Mouse (Mus musculus) urinary bladder, postnatal 14 days (tissue): Measurements from ENCODE around the gene Iqsec3.

Experiments
- DNase-seq: peaks from one replicate; pipeline ENCODE4 v3.0.0; 2021; ENCODE audit warnings: low spot score

Iqsec3 gene

DNA sequence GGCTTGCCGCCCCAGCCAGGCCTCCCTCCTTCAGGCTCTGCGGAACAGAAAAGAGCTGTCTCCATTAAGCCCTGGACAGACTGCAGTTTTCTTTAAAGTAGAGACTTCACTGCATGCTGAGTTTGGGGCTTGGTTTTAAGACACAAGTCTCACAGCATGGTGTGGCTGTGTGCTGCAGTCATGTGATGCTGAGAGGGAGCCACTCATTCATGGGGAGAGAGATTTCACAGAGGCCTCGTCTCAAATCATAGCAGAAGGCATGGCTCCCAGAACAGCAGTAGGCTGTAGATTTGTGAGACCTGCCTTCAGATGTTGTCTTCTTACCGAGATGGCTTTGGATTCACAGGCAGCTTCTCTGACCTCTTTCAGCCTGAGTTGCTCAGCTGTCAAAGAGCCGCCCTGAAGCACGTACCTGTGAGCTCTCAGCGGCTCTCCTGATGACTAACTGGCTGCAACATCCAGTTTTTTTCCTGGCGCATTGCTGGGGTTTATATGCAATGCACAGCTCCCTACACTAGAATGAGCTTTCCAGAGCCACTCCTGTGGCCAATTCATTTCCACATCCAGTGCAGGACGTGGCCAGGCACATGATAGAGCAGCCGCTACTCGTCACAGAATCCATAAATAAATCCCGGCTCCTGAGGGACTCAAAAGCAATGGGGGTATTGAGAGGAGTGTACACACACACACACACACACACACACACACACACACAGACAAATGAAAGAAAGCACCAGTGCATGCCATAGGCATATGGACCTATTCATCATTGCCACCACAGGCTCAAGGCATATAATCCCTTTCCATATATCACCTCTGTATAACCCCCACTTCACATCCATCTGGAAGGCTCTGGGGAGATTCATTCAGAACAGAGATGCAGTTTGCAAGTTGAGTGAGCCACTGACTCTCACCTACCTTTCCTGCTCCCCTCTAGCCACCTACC, 18.7 kb downstream of the Iqsec3 start:
- DNase-seq = no peak

DNA sequence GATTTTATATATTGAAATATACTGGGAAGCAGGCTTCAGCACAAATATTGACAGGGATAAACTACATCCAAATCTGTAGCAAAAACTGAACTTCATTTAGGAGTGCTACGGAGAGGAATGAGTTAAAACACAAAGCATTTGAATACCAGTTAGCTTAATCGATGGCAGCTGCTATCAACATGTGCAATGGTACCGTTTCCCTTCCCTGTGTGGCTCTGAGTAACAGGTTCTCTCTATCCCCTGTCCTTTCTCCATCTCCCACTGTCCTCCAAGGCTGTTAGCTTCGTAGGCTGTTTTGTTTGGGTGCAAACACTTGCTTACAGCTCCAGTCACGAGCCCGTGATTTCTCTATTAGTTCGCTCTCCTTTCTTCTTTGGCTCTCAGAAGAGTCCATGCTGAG, 19.7 kb downstream of the Iqsec3 start:
- no peak for DNase-seq

DNA sequence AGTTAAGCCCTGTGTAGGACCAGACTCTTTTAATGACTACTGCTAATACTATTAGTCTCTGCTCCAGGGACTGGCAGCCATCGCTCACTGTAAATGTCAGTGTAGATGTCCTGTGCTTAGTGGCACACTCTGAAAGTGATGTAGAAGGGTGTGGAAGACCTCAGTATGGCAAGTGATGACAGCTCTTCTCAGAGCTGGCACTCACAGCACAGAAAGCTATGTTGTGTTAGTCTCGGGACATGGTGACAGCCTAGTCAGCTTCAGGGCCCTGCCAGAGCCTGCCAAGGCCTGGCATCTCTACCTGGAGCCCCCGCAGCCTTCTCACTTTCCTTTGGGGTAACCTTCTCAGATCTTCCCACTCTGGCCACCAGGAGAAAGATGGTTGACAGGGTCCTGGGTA, 21.8 kb downstream of the Iqsec3 start:
- no peak for DNase-seq

DNA sequence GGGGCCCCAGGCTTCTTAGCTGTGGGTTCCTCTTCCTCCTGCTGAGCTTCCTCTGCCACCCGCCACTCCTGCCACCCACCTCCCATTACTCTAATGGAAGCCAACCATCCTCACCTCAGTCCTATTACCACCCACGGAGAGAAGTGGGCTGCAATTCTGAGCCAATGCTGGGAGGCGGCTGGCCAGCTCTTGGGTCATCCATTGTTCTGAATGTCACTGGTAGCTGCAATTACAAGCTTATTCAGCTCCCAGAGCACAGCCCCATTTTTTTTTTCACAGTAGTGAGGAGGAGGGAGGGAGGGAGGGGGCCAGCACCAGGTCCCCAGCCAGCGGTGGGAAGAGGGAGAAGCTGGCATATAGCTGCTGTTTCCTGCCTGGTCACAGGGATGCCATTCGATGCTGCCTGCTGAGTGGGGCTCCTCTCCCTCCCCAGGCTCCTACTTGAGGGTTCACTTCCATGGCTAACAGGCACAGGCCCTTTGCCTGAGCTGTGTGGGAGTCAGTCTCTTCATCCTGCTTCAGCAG, 32.7 kb downstream of the Iqsec3 start:
- DNase-seq = no peak

DNA sequence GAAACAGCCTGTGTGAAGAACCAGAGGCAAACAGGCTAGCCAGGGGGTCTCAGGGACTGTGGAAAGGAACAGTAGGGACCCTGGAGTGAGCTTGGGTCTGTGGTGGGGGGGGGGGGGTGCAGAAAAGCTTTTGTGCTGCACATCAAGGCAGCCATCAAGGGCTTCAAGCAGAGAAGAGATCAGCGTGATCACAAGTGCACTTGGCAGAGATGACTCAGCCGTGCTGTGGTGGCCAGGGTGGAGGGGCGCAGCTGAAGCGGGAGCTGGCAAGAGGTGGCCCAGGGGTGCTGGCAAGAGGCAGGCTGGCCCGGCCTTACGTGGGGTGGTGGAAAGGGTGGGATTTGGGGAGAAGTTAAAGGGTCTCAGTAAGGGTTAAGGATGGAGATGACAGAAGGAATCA, 48.6 kb downstream of the Iqsec3 start:
- DNase-seq = no peak

DNA sequence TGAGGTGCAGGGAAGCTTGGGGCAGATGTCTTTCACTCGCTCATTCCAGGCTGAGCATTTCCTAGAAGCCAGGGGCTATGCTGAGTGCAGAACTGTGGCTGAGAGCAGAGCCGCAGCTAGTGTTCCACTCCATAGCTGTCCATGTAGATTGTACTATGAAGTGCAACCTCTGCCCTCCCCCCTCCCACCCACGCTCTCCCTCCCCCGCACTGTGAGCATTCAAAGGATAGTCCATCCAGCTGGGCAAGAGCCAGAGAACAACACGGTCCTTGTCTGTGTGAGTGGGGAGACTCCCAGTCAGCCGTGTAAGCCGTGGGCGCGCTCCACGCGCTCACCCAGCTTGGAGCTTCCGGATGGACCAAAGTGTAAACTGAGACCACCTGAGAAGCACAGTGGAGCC, 49.1 kb downstream of the Iqsec3 start:
- DNase-seq = no peak

DNA sequence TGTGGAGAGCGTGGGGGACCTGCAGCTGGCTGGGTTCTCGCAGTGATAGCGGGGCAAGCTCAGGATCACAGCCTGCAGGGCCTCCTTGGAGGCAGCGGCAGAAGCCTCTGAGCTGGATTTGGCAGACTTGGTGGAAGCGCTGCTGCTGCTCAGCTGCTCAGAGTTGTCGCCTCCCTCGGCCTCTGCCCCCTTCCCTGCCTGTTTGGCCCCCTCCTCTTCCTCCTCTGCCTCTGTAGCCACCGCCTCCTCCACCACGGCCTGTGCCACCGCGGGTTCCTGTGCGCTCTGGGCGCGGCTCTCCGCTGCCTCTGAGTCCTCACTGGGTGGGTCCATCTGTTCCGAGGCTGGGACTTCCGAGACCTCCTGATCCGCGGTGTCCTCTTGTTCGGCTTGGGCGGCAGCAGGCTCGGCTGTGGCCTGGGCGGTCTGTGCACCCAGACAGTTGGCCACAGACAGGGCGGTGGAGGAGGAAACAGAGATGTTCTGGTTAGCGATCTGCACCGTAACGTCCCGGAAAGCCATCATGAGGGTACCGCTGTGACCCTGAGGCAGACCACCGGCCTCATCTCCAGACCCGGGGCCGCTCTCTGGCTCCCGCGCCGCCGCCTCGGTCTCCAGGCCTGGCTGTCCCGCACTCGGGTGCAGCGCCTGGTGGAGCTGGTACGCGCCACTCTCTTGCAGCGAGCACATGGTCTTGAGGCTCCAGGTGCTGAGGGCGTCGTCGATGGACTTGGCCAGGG, 60.8 kb downstream of the Iqsec3 start:
- no peak for DNase-seq

DNA sequence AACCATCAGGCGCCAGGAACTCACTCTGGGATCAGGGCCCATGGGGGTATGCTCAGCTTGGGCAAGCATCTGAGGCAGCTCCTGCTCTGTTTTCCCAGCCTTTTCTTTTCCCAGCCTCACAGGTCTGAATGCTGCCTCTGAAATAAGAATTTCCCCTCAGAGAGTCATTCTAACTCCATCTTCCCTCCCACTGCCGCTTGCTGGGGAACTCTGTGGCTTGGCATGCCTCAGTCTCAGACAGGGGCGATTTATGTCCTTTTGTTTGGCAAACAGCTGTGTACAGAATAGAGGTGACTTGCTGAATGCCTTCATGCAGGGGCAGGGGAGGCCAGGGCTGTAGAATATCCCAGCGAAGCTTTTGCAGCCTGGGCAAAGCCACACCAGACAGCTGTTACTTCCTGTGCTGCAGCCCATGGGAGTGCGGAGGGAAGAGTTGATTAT, 65.9 kb downstream of the Iqsec3 start:
- DNase-seq = no peak

DNA sequence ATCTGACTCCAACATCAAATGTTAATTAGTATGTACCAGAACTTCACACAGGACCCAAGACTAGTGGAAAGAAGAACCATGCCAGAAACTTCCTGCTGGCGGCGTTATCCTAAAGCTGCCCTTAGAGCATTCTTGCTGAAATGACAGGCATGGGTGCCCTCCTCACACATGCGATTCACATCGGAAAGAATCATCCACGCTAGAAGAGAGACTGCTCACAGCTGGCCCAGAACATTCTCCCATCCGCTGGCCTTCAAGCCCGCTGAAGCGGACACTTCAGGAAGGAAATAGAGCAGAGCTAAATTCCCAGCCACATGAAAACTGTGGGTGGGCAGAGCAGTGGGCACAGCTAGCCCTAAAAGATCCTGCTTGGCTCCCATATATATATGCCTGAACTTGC, 68.2 kb downstream of the Iqsec3 start:
- DNase-seq = no peak

DNA sequence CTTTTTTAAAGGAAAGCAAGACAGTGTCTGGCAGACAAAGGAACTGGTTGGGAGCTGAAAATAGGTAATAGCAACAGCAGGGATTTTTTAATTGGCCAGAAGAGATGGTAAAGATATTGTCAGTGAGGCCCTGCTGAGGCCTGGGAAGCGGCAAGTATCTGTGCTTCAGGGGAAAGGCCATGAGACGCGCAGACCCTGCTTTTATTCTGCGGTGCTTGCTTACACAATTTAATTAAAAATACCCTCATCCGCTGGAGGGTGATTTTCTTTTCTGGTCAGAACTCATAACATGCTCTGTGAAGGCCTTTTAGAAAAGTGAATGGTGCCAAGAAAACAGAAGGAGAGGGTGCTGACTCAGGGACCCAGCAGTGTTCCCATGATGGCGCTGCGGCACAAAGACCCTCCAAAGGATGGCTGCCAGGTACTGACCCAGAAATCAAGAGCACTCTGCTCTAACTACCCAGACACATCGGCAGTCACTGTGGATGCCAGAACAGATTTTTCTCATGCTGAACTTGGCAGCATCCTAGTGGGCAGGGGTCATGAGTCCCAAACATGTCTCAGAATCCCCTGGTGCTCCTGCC, 70.7 kb downstream of the Iqsec3 start:
- no peak for DNase-seq

DNA sequence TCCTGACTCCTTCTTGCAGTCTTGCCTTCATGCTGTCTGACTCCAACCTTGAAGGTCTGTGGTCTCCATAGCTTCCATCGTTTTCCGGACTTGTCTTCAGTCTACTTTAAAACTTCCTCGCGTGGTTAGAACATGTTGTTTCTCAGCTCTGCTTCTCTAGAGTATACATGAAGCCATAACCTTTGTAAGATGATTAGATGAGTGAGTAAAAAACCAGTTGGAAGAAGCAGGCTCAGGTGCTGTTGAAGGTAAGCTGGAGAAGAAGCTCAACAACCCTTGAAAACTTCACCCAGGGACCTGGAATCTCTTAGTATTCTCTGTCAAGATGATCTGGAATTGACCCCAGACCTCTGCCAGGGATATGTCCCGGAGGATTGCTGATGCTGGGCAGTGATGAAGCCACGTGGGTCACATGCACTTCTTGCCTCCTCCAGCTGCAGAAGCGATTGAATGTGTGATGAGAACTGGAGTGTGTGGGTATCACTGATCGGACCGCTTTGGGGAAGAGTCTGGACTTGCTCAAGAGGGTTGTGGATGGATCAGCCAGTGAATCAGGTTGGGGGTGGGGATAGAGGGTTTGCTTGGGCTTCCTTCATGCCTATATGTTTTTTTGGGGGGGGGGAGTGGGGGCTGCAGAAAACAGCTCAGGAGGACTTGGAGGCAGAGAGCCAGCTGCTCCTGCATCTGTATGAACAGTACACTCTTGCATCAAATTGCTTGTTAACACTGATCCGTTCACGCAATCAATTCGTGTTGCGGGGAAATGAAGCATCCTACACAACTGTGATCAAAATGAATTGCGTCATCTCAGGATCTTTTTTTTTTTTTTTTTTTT, 71.4 kb downstream of the Iqsec3 start:
- no peak for DNase-seq

DNA sequence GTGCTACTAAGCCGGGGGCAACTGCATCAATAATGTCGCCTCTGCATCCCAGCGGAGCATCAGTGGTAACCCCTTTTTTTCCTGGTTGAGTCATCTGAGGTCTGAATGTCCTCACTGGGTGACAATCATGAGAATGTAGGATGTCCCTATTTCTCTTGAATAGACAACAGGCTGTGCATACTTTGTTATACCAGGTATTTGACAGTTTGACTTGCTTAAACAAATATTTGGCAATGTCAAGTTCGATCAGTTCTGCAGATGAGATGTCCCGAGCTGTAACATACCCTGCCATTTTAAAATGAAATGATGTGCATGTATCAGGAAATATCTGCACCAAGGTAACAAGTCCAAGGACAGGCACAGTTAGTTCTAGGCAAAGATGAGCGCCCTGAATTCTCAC, 72.3 kb downstream of the Iqsec3 start:
- DNase-seq = no peak

DNA sequence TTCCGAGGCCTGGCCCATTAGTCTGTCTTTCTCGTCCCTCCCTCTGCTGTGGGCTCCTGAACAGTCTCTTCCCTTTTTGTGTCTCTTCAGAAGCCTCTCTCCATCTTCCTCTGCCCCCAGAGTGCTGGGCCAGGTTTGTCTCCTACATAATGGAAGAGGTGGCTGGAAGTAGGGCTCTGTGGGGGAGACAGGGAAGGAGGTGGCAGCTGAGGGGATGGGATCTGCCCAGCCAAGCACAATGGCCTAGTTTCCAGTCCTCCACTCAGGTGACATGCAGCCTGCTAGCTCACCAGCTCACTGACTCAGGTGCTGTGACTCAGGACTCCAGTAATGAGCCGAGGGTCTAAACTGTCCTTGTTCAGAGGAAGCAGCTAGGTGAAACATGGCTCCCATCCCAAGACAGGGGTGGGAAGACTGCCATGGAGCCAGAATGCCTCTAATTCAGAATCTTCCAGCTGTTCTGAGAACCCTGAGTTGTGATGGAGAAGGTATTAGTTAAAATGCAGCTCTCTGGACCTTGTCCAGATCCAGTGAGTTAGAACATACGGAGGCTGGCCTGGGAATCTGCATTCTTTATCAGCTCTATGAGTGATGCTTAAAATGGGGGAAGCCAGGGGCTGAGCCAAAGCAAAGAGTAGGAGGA, 80.7 kb downstream of the Iqsec3 start:
- DNase-seq = no peak

DNA sequence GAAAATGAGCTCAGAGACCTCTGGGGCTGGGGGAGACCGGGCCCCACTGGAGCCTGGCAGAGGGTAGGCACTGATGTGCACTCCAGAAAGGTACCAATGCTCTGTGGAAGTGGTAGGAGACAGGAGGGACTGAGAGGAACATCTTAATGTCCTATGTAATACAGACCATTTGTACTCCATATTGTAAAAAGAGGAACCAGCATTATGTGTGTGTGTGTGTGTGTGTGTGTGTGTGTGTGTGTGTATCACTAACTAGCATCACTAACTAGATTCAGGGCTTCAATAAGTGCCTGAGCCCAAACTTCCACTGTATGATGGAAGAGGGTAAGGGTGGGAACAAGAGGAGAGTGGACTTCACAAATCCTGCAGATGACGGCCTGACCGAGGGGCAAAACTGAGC, 88.1 kb downstream of the Iqsec3 start:
- DNase-seq = no peak

DNA sequence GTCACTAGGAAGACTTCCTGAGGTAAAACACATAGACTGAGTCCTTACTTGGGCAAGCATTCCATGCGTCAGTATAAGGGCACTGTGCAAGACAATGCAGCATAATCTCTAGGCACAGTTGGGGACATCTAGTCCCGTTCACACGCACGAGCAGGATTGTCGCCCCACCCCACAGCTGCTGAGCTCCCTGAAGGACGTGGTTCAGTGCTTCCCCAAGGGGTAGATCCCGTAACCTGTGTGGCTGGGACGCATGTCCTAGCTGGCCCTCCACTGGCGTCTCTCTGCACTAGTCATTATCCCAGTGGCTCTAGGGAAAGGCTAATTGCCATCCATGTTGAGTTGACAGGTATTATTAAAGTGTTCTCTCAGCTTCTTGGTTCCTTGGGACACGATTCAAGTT, 91.4 kb downstream of the Iqsec3 start:
- DNase-seq = no peak

DNA sequence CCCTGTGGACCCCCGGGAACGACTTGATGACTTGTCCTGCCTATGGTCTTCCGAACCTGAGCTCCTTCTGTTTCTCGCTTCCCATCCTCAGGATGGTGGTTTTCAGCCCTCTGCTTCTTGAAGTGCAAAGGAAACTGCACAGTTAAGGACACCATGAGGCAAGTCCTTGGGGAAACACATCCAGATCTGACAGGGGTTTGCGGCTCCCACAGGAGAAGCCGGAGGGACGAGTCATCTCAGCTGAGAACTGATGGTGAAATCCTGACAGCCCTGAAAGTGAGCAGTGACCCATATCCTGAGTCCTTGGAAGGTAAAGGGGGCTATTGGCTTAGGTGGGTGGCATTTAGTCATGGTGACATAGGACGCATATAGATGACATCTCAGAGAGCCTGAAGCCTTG, 92.9 kb downstream of the Iqsec3 start:
- no peak for DNase-seq

DNA sequence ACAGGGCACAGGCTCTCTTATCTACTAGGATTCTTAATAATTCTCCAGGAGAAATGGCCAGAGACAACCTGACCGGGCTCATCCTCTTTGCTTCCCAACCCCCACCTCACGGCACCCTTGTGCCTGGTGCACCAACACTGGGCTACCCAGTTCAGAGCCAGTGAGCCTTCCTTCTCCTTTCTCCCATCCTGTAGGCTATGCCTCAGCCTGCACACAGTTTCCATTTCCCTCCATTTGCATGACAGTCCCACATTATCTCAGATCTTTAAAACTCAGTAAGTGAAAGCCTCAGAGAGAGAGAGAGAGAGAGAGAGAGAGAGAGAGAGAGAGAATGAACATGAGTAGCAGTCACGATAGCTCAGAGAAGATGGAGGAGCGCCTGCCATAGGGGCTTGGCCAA, 95.2 kb downstream of the Iqsec3 start:
- no peak for DNase-seq

DNA sequence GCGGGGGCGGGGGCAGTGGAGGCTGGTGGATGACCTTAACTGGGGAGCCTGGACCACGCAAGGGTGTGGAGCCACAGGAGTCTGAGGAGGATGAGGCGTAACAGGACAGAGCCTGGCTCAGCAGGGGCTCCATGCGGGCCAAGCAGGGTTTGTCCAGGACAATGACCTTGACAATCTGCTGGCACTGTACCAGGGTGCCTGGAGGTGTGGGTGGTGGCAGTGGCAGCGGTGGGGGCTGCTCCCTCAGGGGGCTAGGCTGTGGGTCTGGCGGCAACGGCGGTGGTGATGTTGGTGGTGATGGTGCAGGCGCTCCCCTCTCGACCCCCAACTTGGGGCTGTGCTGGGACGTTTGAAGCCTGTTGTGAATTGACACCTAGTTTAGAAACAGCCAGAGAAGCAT, 97.3 kb downstream of the Iqsec3 start:
- DNase-seq = no peak

DNA sequence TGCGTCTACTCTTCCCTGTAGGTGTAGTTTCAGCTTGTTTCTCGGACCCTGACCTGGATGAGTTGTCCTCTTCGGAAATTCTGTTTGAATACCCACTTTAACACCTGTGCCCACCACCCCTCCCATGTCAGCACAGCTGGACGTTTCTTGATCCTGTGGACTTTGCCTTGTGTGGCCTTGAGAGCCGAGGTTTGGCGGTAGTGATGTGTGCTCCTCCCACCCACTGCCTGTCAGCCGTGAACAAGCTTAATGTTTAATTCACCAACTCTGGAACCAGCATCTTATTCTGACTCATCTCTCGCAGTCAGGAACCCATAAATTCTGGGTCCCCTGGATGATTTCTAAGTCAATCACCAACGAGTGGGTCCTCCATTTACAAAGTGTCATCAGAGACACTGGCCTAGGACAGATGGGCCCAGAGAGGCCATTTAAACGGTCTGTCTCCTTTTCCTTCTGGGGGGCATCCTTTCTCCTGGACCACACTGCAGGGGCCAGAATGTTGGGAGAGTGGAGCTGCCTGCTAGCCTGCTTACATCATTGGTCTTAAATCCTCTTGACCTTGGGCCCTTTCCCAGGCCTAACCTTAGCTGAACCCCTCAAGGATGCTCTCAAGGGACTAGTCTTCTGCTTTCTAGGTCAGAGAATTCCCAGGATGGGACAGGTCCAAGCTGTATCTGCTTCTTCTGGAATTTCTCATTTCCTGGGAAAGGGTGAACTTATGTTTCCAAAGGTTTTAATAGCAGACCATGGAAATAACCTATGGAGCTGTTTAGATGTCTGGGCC, 102.1 kb downstream of the Iqsec3 start:
- no peak for DNase-seq

DNA sequence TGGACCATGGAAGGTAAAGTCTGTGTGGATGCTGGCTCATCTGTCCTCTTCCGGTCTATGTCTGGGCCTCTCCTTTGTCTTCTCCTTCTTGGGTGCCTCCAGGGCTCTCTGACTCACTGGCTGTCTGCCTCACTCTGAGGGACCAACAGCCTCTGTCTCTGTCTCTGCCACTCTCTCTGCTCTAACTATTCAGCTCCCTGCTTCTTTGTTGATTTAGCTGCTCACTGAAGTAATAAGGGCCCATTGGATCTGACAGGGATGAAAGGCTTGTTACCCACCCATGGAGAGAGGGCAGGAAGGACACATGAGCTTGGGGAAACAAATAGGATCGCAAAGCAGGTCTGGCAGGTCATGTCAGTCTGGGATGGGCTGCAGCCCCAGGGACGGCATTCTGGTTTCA, 106.4 kb downstream of the Iqsec3 start:
- DNase-seq = no peak

DNA sequence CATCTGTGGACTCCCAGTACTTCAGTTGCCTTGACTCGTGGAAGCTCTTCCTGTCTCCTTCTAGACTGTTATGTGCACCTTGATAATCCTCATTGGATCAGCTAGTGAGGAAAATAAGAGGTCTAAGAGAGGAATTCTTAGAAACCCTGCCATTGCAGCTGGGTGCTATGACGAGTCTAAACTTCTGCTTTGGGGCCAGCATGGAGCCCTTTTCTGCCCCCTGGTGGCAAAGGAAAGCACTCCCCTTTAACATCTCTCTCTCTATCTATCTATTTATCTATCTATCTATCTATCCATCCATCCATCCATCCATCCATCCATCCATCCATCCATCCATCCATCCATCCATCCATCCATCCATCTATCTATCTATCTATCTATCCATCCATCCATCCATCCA, 106.9 kb downstream of the Iqsec3 start:
- peak; percentile 26 for DNase-seq
